Mouse (Mus musculus): ENCODE measurements around the gene Hgfac. TPM values are rescaled to one million over a fixed set of nuclear protein-coding genes. Genes with fewer than 3 reads are reported as not detected.

Hgfac gene
- total and polyA plus RNA-seq, 3 experiments, result not detected

DNA sequence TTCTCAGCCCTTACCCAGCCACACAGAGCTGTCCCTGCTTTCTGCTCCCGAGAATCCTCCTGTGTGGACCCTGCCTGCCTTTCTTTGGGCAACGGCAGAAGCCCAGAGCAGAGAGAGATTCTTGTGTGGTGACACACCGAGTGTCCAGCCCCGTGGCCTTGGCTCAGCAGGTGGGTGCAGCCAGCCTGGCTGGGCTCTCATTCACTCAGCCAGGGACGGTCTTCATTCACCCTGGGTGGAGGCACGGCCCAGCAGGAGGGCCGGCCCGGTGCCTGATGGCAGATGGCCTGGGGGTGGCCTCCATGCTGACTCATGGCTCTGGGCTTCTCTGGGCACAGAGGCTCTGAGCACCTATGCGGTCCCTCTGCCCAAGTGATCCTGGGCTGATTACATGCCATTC lies 32.7 kb downstream of the Hgfac start:
- no peak for TF ChIP-seq USF2 (conservative IDR thresholded peaks at IDR 0.05; ENCODE audit: low read depth, low read length)
- no peak for TF ChIP-seq UBTF (IDR thresholded peaks at IDR 0.05; ENCODE audit: low read depth, low read length)
- no peak for TF ChIP-seq EP300 (IDR thresholded peaks at IDR 0.05; ENCODE audit: low read length)
- TF ChIP-seq ZMIZ1 (IDR thresholded peaks at IDR 0.05; ENCODE audit: low read depth, low read length), result no peak
- no peak for TF ChIP-seq RAD21 (IDR thresholded peaks at IDR 0.05; ENCODE audit: low read depth, low read length)
- TF ChIP-seq KAT2A (IDR thresholded peaks at IDR 0.05; ENCODE audit: insufficient replicate concordance, low read length), result no peak
- TF ChIP-seq MAZ (IDR thresholded peaks at IDR 0.05; ENCODE audit: low read depth, low read length), result no peak
- TF ChIP-seq BHLHE40 (IDR thresholded peaks at IDR 0.05; ENCODE audit: low read depth, low read length), result no peak
- no peak for TF ChIP-seq MAX (IDR thresholded peaks at IDR 0.05; ENCODE audit: low read length)
- TF ChIP-seq ZC3H11A (IDR thresholded peaks at IDR 0.05; ENCODE audit: low read depth, low read length), result no peak
- TF ChIP-seq JUND (conservative IDR thresholded peaks at IDR 0.05; ENCODE audit: low read depth, low read length), result no peak
- no peak for TF ChIP-seq RCOR1 (conservative IDR thresholded peaks at IDR 0.05; ENCODE audit: low read depth, low read length)
- no peak for TF ChIP-seq E2F4 (IDR thresholded peaks at IDR 0.05; ENCODE audit: insufficient replicate concordance, low read depth, low read length)
- TF ChIP-seq TCF12 (IDR thresholded peaks at IDR 0.05; ENCODE audit: low read depth, low read length), result no peak
- TF ChIP-seq CHD1 (IDR thresholded peaks at IDR 0.05; ENCODE audit: low read depth, low read length), result no peak
- TF ChIP-seq MAFK (IDR thresholded peaks at IDR 0.05; ENCODE audit: insufficient replicate concordance, low read length), result no peak
- no peak for TF ChIP-seq SMC3 (IDR thresholded peaks at IDR 0.05; ENCODE audit: low read depth, low read length)
- no peak for TF ChIP-seq ZNF384 (IDR thresholded peaks at IDR 0.05; ENCODE audit: low read depth, low read length)
- no peak for TF ChIP-seq ETS1 (conservative IDR thresholded peaks at IDR 0.05; ENCODE audit: low read depth, low read length)
- no peak overlapping the region for H3K27ac ChIP-seq (ENCODE audit: insufficient read depth, low read depth)
- H3K27me3 ChIP-seq (replicated peaks), result peaks cover 99% of the 10 kb centered on the region
- no peak overlapping the region for H3K4me3 ChIP-seq (replicated peaks in 1 of 3; ENCODE audit: low read depth in 2 of 3, low read length in 2 of 3, poor library complexity in 1 of 3)
- no peak overlapping the region for H3K4me2 ChIP-seq (ENCODE audit: insufficient read depth, low read depth, poor library complexity, severe bottlenecking)
- H3K79me2 ChIP-seq (replicated peaks; ENCODE audit: control insufficient read depth, extremely low read depth, insufficient read depth, poor library complexity, severe bottlenecking), result no peaks in the 10 kb centered on the region
- in situ Hi-C loops (cut with MboI; ENCODE audit: low pct_ligation_motif_present, low pct_unique_long_range_greater_than_20kb, low sequenced_read_pairs), result no loop called here
- dilution Hi-C loops (cut with MboI; ENCODE audit: extremely low pct_ligation_motif_present, extremely low pct_unique_long_range_greater_than_20kb, low sequenced_read_pairs), result no loop called here
- no peaks in the 10 kb centered on the region; a peak in 1 of 4 replicates for H3K4me1 ChIP-seq (ENCODE audit: control insufficient read depth in 1 of 2, insufficient read depth in 2 of 2)
- no peak for DNase-seq (ENCODE audit: extremely low read depth)
- H3K9me3 ChIP-seq (replicated peaks; ENCODE audit: low read length), result no peaks in the 10 kb centered on the region
- no peak overlapping the region for H3K9ac ChIP-seq (ENCODE audit: insufficient read depth, low read depth)
- no peaks in the 10 kb centered on the region for H3K36me3 ChIP-seq (replicated peaks in 1 of 2; ENCODE audit: control insufficient read depth in 1 of 2, insufficient read depth in 1 of 2, low read length in 1 of 2)

DNA sequence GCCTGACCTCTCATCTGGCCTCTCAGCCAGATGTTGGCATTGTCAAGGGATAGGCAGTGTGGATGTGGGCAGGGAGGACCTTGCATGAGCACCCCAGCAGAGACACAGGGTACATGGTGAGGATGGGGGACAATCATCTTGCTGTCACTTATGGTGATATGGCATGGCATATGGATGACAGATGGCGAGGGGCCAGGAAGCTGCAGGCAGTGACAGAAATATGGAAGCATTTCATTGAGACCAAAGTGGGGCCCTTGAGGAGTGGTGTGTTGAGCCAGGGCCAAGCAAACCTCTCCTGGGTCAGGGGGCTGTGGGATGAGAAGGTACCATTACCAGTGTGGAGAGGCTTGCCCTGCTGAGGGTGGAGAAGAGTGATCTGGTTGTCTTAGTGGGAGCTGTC lies 35.1 kb downstream of the Hgfac start:
- Histone ChIP-seq H3K27me3 (replicated peaks) (peaks cover 97% of the 10 kb centered on the region), H3K4me3 (replicated peaks in 1 of 3; ENCODE audit: low read depth in 2 of 3, low read length in 2 of 3, poor library complexity in 1 of 3) (no peak overlapping the region), H3K9ac (ENCODE audit: insufficient read depth, low read depth) (no peak overlapping the region), H3K36me3 (replicated peaks in 1 of 2; ENCODE audit: control insufficient read depth in 1 of 2, insufficient read depth in 1 of 2, low read length in 1 of 2) (no peaks in the 10 kb centered on the region), H3K79me2 (replicated peaks; ENCODE audit: control insufficient read depth, extremely low read depth, insufficient read depth, poor library complexity, severe bottlenecking) (no peaks in the 10 kb centered on the region), H3K9me3 (replicated peaks; ENCODE audit: low read length) (no peaks in the 10 kb centered on the region), H3K27ac (ENCODE audit: insufficient read depth, low read depth) (no peak overlapping the region), H3K4me1 (ENCODE audit: control insufficient read depth in 1 of 2, insufficient read depth in 2 of 2) (no peaks in the 10 kb centered on the region; a peak in 1 of 4 replicates), H3K4me2 (ENCODE audit: insufficient read depth, low read depth, poor library complexity, severe bottlenecking) (no peak overlapping the region)
- DNase-seq (ENCODE audit: extremely low read depth), result no peak
- no peak for TF ChIP-seq MAX (IDR thresholded peaks at IDR 0.05; ENCODE audit: low read length)
- TF ChIP-seq USF2 (conservative IDR thresholded peaks at IDR 0.05; ENCODE audit: low read depth, low read length), result no peak
- no peak for TF ChIP-seq EP300 (IDR thresholded peaks at IDR 0.05; ENCODE audit: low read length)
- no peak for TF ChIP-seq POLR2AphosphoS2 (IDR thresholded peaks at IDR 0.05; ENCODE audit: low read depth, low read length)
- no peak for TF ChIP-seq PAX5 (IDR thresholded peaks at IDR 0.05; ENCODE audit: low read length)
- TF ChIP-seq NELFE (IDR thresholded peaks at IDR 0.05; ENCODE audit: low read depth, low read length), result no peak
- no peak for TF ChIP-seq JUN (IDR thresholded peaks at IDR 0.05; ENCODE audit: insufficient read depth, low read depth, low read length)
- no peak for TF ChIP-seq ZMIZ1 (IDR thresholded peaks at IDR 0.05; ENCODE audit: low read depth, low read length)
- TF ChIP-seq E2F4 (IDR thresholded peaks at IDR 0.05; ENCODE audit: insufficient replicate concordance, low read depth, low read length), result no peak
- no peak for TF ChIP-seq SMC3 (IDR thresholded peaks at IDR 0.05; ENCODE audit: low read depth, low read length)
- TF ChIP-seq MYC (IDR thresholded peaks at IDR 0.05; ENCODE audit: low read depth, low read length), result no peak
- TF ChIP-seq MAZ (IDR thresholded peaks at IDR 0.05; ENCODE audit: low read depth, low read length), result no peak
- TF ChIP-seq JUND (conservative IDR thresholded peaks at IDR 0.05; ENCODE audit: low read depth, low read length), result no peak
- no peak for TF ChIP-seq MEF2A (IDR thresholded peaks at IDR 0.05; ENCODE audit: borderline replicate concordance, low read depth, low read length)
- no peak for TF ChIP-seq TCF12 (IDR thresholded peaks at IDR 0.05; ENCODE audit: low read depth, low read length)
- TF ChIP-seq ZKSCAN1 (IDR thresholded peaks at IDR 0.05; ENCODE audit: borderline replicate concordance, low read depth, low read length), result no peak
- in situ Hi-C loops (cut with MboI; ENCODE audit: low pct_ligation_motif_present, low pct_unique_long_range_greater_than_20kb, low sequenced_read_pairs), result no loop called here
- dilution Hi-C loops (cut with MboI; ENCODE audit: extremely low pct_ligation_motif_present, extremely low pct_unique_long_range_greater_than_20kb, low sequenced_read_pairs), result no loop called here

All from CH12.LX (cell line).